Mouse (Mus musculus) erythroblast, embryonic 14.5 days (primary cell): ENCODE data around the gene Actl6b.

Experiments used
- GATA1 ChIP-seq: IDR thresholded peaks from 2 replicates; pipeline ENCODE4 v1.6.1; 2012; ENCODE audit warnings: low read length, inconsistent platforms, mixed read lengths
- TAL1 ChIP-seq: IDR thresholded peaks from 3 replicates; pipeline ENCODE4 v1.6.1; 2012; ENCODE audit warnings: low read length, inconsistent platforms, mixed read lengths

DNA sequence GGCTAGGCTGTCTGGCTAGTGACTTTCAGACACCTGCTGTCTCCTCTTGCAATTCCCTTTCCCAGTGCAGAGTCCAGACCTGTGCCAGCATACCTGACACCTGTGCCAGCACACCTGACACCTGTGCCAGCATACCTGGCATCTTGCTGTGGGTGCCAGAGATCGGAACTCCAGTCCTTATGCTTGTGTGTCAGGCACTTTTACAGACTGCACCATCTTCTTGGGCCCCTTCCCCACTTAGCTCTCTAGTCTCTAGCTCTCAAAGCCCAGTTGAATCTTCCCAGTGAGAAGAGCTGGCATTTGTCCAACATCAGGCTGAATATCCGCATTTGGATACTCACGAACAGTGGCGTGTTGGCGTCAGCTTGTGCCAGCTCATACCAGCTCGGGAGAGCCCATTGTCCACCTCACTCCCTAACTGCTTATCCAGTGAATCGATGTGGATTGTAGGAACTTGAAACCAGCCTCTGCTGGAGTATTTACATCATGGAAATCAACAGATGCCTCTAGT lies 14.0 kb upstream of the Actl6b start:
- TF ChIP-seq GATA1 (no peak), TAL1 (no peak)
